Mouse (Mus musculus) kidney, embryonic 14.5 days (tissue): ENCODE measurements around the gene Rundc3a. TPM values are rescaled to one million over a fixed set of nuclear protein-coding genes. Genes with fewer than 3 reads are reported as not detected.

Source experiments
- ATAC-seq: fragments of 200-750 bp; cut with Nextera tagmentation; 2 replicates; pipeline ENCODE4 v1.8.0; 2017; ENCODE audit warnings: moderate number of reproducible peaks, mild to moderate bottlenecking, moderate TSS enrichment, moderate library complexity; ENCODE audit not compliant: low FRiP score, low TSS enrichment
- H3K27ac ChIP-seq: fragments of 300-500 bp; sonication (generic); 2 replicates; pipeline ENCODE4 v1.5.1; 2014; ENCODE audit warnings: low read depth, mild to moderate bottlenecking, low read length, moderate library complexity, mixed read lengths
- H3K27me3 ChIP-seq: fragments of 300-500 bp; sonication (generic); 2 replicates; pipeline ENCODE4 v1.6.1; 2014; ENCODE audit warnings: mild to moderate bottlenecking, low read length; ENCODE audit not compliant: control insufficient read depth, insufficient read depth
- H3K36me3 ChIP-seq: fragments of 300-500 bp; sonication (generic); 2 replicates; pipeline ENCODE4 v1.6.1; 2014; ENCODE audit warnings: low read length, mixed read lengths; ENCODE audit not compliant: control insufficient read depth, insufficient read depth
- H3K4me1 ChIP-seq: fragments of 300-500 bp; sonication (generic); 2 replicates; pipeline ENCODE4 v1.6.1; 2014; ENCODE audit warnings: low read length, mixed read lengths; ENCODE audit not compliant: control insufficient read depth, insufficient read depth
- H3K4me2 ChIP-seq: fragments of 300-500 bp; sonication (generic); replicated peaks from 2 replicates; pipeline ENCODE4 v1.6.1; 2014; ENCODE audit warnings: low read depth, mild to moderate bottlenecking, low read length
- H3K4me3 ChIP-seq: fragments of 300-500 bp; sonication (generic); 2 replicates; pipeline ENCODE4 v1.5.1; 2014; ENCODE audit warnings: mild to moderate bottlenecking, low read length
- H3K9ac ChIP-seq: fragments of 300-500 bp; sonication (generic); 2 replicates; pipeline ENCODE4 v1.6.1; 2014; ENCODE audit warnings: low read depth, mild to moderate bottlenecking, low read length, moderate library complexity
- H3K9me3 ChIP-seq: fragments of 300-500 bp; sonication (generic); 2 replicates; pipeline ENCODE4 v1.6.1; 2016; ENCODE audit warnings: low read length; ENCODE audit not compliant: control insufficient read depth
- WGBS: fragments of 180-500 bp; shearing (Covaris S2); extraction: QIAGEN DNeasy Blood & Tissue Kit; methylation state at CpG from one replicate; pipeline ENCODE4 v1.1.7; 2014; 5-methylcytosine and 5-hydroxymethylcytosine counted together
- polyA plus RNA-seq: library from polyadenylated mRNA; unstranded; fragments of >200 nt; fragmentation: Nextera tagmentation; extraction: Ambion mirVana; gene quantifications from 2 replicates; pipeline ENCODE4 v1.2.1, GENCODE M21; 2014

The Rundc3a gene
- polyA plus RNA-seq, 1 experiment from 2014 or later, result 1.7 TPM

GRCm38 (mm10) chr11:102401898-102402500, 8.8 kb downstream of the Rundc3a start:
- Histone ChIP-seq H3K27me3 (peaks cover 28% of the 10 kb centered on the region), H3K4me3 (no peak overlapping the region), H3K4me2 (no peak overlapping the region), H3K4me1 (peaks cover 26% of the 10 kb centered on the region), H3K9ac (no peak overlapping the region), H3K36me3 (peaks cover 24% of the 10 kb centered on the region), H3K9me3 (no peaks in the 10 kb centered on the region), H3K27ac (no peak overlapping the region)
- ATAC-seq, result no peak
- WGBS, result 67% methylated on average over 12 of the region's 12 CpGs

GRCm38 (mm10) chr11:102403657-102404056, 10.5 kb downstream of the Rundc3a start:
- Histone ChIP-seq H3K4me3 (no peak overlapping the region), H3K27ac (no peak overlapping the region), H3K36me3 (peaks cover 24% of the 10 kb centered on the region), H3K4me1 (peaks cover 26% of the 10 kb centered on the region), H3K27me3 (peaks cover 17% of the 10 kb centered on the region), H3K4me2 (no peak overlapping the region), H3K9me3 (no peaks in the 10 kb centered on the region), H3K9ac (no peak overlapping the region)
- no peak for ATAC-seq
- WGBS, result 96% methylated on average over 11 of the region's 11 CpGs

- peaks cover 22% of the 10 kb centered on the region for H3K4me1 ChIP-seq
- 80% methylated on average over 18 of the region's 18 CpGs for WGBS
- H3K9me3 ChIP-seq, result no peaks in the 10 kb centered on the region
- H3K4me3 ChIP-seq, result no peak overlapping the region
- peaks cover 10% of the 10 kb centered on the region for H3K27me3 ChIP-seq
- H3K4me2 ChIP-seq, result no peak overlapping the region
- H3K9ac ChIP-seq, result no peak overlapping the region
- no peak overlapping the region for H3K27ac ChIP-seq
- H3K36me3 ChIP-seq, result peaks cover 24% of the 10 kb centered on the region
- ATAC-seq, result no peak
Observed at GRCm38 (mm10) chr11:102404161-102405010, 11.2 kb downstream of the Rundc3a start.

DNA sequence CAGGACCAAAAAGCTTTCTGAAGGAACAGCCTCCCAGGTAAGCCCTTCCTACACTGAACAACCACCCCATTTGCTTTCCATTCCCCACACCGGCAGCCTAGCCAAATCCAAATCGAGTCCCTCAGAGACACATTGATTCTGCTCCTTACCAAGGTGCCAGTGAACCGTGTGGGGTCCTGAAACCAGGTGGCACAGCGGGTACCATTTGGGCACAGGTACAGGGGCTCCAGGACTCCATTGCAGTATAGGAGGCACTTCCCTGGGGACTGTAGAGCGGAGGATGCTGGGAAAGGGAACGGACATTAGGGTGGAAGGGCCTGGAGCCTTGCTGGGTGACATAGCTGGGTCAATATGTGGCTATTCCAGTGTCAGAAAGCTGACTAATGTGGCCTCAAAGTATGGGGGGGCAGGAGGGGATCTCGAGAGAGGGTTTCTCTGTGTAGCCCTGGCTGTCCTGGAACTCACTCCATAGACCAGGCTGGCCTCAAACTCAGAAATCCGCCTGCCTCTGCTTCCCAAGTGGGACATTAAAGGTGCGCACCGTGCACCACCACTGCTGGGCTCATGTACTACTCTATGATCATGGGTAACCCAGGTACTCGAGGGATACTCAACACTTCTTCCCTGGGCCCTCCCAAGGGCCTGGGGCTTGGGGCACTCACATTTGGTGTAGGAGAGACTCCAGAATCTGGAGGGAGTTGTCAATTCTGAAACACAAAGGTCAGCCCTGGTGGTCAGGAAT, 12.5 kb downstream of the Rundc3a start:
- peaks cover 18% of the 10 kb centered on the region for H3K4me1 ChIP-seq
- ATAC-seq, result no peak
- H3K9me3 ChIP-seq, result no peaks in the 10 kb centered on the region
- peaks cover 24% of the 10 kb centered on the region for H3K36me3 ChIP-seq
- peak overlapping the region; percentile 86; the same call in 1 of the 2 replicates for H3K9ac ChIP-seq
- peaks cover 3% of the 10 kb centered on the region; the same call in 1 of the 2 replicates for H3K27me3 ChIP-seq
- peak overlapping the region; percentile 76 for H3K4me2 ChIP-seq
- peak overlapping the region; percentile 78; the same call in 1 of the 2 replicates for H3K4me3 ChIP-seq
- WGBS, result 83% methylated on average over 11 of the region's 11 CpGs
- H3K27ac ChIP-seq, result no peak overlapping the region

GRCm38 (mm10) chr11:102406401-102406800, 13.2 kb downstream of the Rundc3a start:
- Histone ChIP-seq H3K9me3 (no peaks in the 10 kb centered on the region), H3K4me1 (peaks cover 18% of the 10 kb centered on the region), H3K4me3 (peak overlapping the region; percentile 78), H3K27me3 (no peaks in the 10 kb centered on the region), H3K27ac (no peak overlapping the region; the same call in 1 of the 2 replicates), H3K9ac (peak overlapping the region; percentile 86; the same call in 1 of the 2 replicates), H3K4me2 (peak overlapping the region; percentile 76), H3K36me3 (peaks cover 24% of the 10 kb centered on the region)
- 5% methylated on average over 3 of the region's 3 CpGs for WGBS
- ATAC-seq, result no peak

DNA sequence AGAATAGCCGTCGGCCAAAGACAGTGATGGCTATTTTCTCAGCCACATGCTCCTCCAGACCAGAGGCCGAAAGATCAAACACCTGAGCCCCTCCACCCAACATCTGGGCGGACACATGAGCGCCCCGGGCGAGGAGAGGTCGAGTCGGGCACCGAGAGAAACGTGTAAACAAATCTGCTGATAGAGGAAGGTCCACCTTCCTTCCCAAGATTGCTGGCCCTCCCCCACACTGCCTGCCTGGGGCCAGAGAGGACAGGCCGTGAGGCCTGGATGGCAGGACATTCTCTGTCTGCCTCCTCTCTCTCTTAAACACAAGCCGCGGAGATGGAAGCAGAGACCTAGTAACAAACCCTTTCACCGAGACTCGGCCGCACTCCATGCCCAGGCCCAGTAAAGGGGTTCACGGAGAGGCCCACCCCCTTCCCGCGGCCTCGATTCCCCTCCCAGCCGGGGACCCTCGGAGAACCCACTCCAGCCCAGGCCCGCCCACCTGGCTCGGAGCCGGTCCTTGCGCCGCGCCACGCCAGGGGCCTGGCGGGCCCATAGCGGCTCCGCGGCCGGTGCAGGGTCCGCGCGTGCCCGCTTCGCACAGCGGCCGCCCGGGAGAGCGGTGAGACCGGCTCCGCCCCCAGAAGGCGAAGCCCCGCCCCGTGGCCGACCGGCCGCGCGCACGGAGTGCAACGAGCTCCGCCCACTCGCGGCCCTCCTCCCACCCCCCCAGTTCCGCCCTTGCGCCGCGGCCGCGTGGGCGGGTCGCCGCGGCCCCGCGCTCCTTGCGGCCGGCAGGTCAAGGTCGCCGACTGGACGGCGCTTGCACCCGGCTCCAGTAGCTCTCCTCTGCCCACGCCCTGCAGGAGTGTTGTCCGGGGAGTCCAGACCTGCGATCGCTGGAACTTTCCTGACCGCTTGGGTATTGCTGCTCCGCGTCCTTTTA, 14.0 kb downstream of the Rundc3a start:
- H3K4me2 ChIP-seq, result peak overlapping the region; percentile 76
- H3K4me1 ChIP-seq, result peaks cover 18% of the 10 kb centered on the region
- peak; percentile 75 for ATAC-seq
- no peaks in the 10 kb centered on the region for H3K9me3 ChIP-seq
- peaks cover 24% of the 10 kb centered on the region for H3K36me3 ChIP-seq
- peak overlapping the region; percentile 78 for H3K4me3 ChIP-seq
- peak overlapping the region; percentile 97 for H3K27ac ChIP-seq
- under 1% methylated on average over 71 of the region's 85 CpGs for WGBS
- no peaks in the 10 kb centered on the region for H3K27me3 ChIP-seq
- peak overlapping the region; percentile 86 for H3K9ac ChIP-seq

GRCm38 (mm10) chr11:102407834-102408215, 14.6 kb downstream of the Rundc3a start, which contains the start of gene Slc25a39:
Gene Slc25a39 (minus strand): TSS chr11:102407946.
- Histone ChIP-seq H3K4me3 (peak within 1 kb of the TSS; percentile 78), H3K9me3 (no peaks in the 10 kb centered on the region), H3K36me3 (peaks cover 21% of the 10 kb centered on the region), H3K4me1 (peaks cover 18% of the 10 kb centered on the region), H3K27ac (peak within 1 kb of the TSS; percentile 97), H3K4me2 (peak within 1 kb of the TSS; percentile 76), H3K27me3 (no peaks in the 10 kb centered on the region), H3K9ac (peak within 1 kb of the TSS; percentile 86)
- under 1% methylated on average over 19 of the region's 19 CpGs for WGBS
- peak; percentile 13; the same call in 1 of the 2 replicates for ATAC-seq

- H3K27ac ChIP-seq, result peak overlapping the region; percentile 97
- peak overlapping the region; percentile 86; the same call in 1 of the 2 replicates for H3K9ac ChIP-seq
- peaks cover 18% of the 10 kb centered on the region for H3K4me1 ChIP-seq
- peak overlapping the region; percentile 78 for H3K4me3 ChIP-seq
- peaks cover 15% of the 10 kb centered on the region for H3K36me3 ChIP-seq
- ATAC-seq, result peak; percentile 90
- H3K27me3 ChIP-seq, result no peaks in the 10 kb centered on the region
- under 1% methylated on average over 32 of the region's 32 CpGs for WGBS
- H3K4me2 ChIP-seq, result peak overlapping the region; percentile 76
- H3K9me3 ChIP-seq, result no peaks in the 10 kb centered on the region
Observed at GRCm38 (mm10) chr11:102408344-102408876, 15.2 kb downstream of the Rundc3a start.
